In genomic region chr10:45470079-45470739, GRCm38 (mm10) we compare ENCODE assay signal across 9 mouse cellular contexts. TPM values are rescaled to one million over a fixed set of nuclear protein-coding genes. Genes with fewer than 3 reads are reported as not detected.
DNase-seq lines count a peak whose midpoint lies in the region; ATAC-seq and TF ChIP-seq lines count a peak whose summit lies in the region.
"Had no signal": no experiment of that assay in that cellular context is flagged by ENCODE, and none has a peak within 500 bp of the region (broad histone marks: within the 10 kb centered on the region; RNA-seq: fewer than 3 reads in every experiment).

No protein-coding gene starts in this region.

- TF ChIP-seq EP300 in lung, postnatal 0 days (IDR thresholded peaks at IDR 0.05), result no peak

- TF ChIP-seq CTCF in lung, postnatal 0 days (IDR thresholded peaks at IDR 0.05), result no peak
- TF ChIP-seq CTCF in embryonic fibroblast, embryonic 13.5 days (IDR thresholded peaks at IDR 0.05; ENCODE audit: borderline replicate concordance, insufficient read depth, low read length), result no peak

- H3K4me3 ChIP-seq in lung, postnatal 0 days (ENCODE audit: low read depth, low read length), result peak overlapping the region; percentile 33
- H3K4me3 ChIP-seq in embryonic fibroblast, embryonic 13.5 days (ENCODE audit: insufficient read depth, low read length), result peak overlapping the region; percentile 60
- peak overlapping the region; percentile 47 for H3K4me3 ChIP-seq in limb, embryonic 14.5 days (replicated peaks; ENCODE audit: low read length)
- peak overlapping the region; percentile 42 for H3K4me3 ChIP-seq in stomach, embryonic 15.5 days (replicated peaks)

- no peaks in the 10 kb centered on the region for H3K36me3 ChIP-seq in lung, postnatal 0 days (ENCODE audit: insufficient read depth, low read length)
- H3K36me3 ChIP-seq in limb, embryonic 14.5 days (ENCODE audit: control insufficient read depth, insufficient read depth, low read length), result no peaks in the 10 kb centered on the region
- H3K36me3 ChIP-seq in stomach, embryonic 15.5 days, result no peaks in the 10 kb centered on the region

- 4% methylated on average over 13 of the region's 13 CpGs for WGBS in lung, postnatal 0 days
- WGBS in limb, embryonic 14.5 days, result 2% methylated on average over 13 of the region's 13 CpGs
- 2% methylated on average over 13 of the region's 13 CpGs for WGBS in stomach, embryonic 15.5 days

- H3K27ac ChIP-seq in lung, postnatal 0 days (ENCODE audit: low read length), result no peak overlapping the region
- H3K27ac ChIP-seq in embryonic fibroblast, embryonic 13.5 days (ENCODE audit: insufficient read depth, low read length), result no peak overlapping the region
- 0 out of 2 replicates have a peak overlapping the region, but pooled peaks have one; percentile 55 for H3K27ac ChIP-seq in limb, embryonic 14.5 days (replicated peaks; ENCODE audit: low read depth, low read length)
- no peak overlapping the region for H3K27ac ChIP-seq in stomach, embryonic 15.5 days

- no peak for TF ChIP-seq POLR2A in embryonic fibroblast, embryonic 13.5 days (IDR thresholded peaks at IDR 0.05; ENCODE audit: low read depth, low read length)
- no peak for TF ChIP-seq POLR2A in limb, embryonic 14.5 days (IDR thresholded peaks at IDR 0.05; ENCODE audit: borderline replicate concordance, extremely low read depth, insufficient read depth, insufficient read length)

- ATAC-seq in lung, postnatal 0 days, result no peak
- ATAC-seq in limb, embryonic 14.5 days (ENCODE audit: low FRiP score, low read depth), result peak; percentile 45; the same call in 1 of the 2 replicates
- no peak for ATAC-seq in stomach, embryonic 15.5 days (ENCODE audit: insufficient read depth, low FRiP score, low read depth)

- H3K9ac ChIP-seq in lung, postnatal 0 days (replicated peaks; ENCODE audit: low read depth), result no peak overlapping the region
- peak overlapping the region; percentile 61 for H3K9ac ChIP-seq in limb, embryonic 14.5 days (ENCODE audit: low read depth, low read length, severe bottlenecking)
- no peak overlapping the region for H3K9ac ChIP-seq in stomach, embryonic 15.5 days

- peaks cover 6% of the 10 kb centered on the region; the same call in 1 of the 2 replicates for H3K27me3 ChIP-seq in lung, postnatal 0 days (replicated peaks; ENCODE audit: insufficient read depth, low read length)
- H3K27me3 ChIP-seq in limb, embryonic 14.5 days (ENCODE audit: control insufficient read depth, insufficient read depth, low read length), result peaks cover 24% of the 10 kb centered on the region
- peaks cover 20% of the 10 kb centered on the region for H3K27me3 ChIP-seq in stomach, embryonic 15.5 days (replicated peaks)

- H3K9me3 ChIP-seq in lung, postnatal 0 days (ENCODE audit: low read length), result no peaks in the 10 kb centered on the region
- H3K9me3 ChIP-seq in limb, embryonic 14.5 days (ENCODE audit: control insufficient read depth, low read length), result no peaks in the 10 kb centered on the region
- no peaks in the 10 kb centered on the region for H3K9me3 ChIP-seq in stomach, embryonic 15.5 days

- no peak for DNase-seq in lung, postnatal 0 days (ENCODE audit: low spot score)
- no peak for DNase-seq in lung, postnatal 36 days
- peak; percentile 8 for DNase-seq in limb, embryonic 14.5 days (ENCODE audit: low spot score)
- no peak for DNase-seq in layer of hippocampus, adult 9-11 months
- no peak for DNase-seq in layer of hippocampus, adult 8-10 months (ENCODE audit: low spot score in 2 of 2)
- DNase-seq in kidney, adult 11 months, result no peak
- DNase-seq: adrenal gland, adult 2 months had no signal

- H3K4me2 ChIP-seq in lung, postnatal 0 days (replicated peaks; ENCODE audit: low read depth, low read length), result peak overlapping the region; percentile 50
- H3K4me2 ChIP-seq in limb, embryonic 14.5 days (replicated peaks; ENCODE audit: low read depth, low read length, severe bottlenecking), result peak overlapping the region; percentile 84
- peak overlapping the region; percentile 57 for H3K4me2 ChIP-seq in stomach, embryonic 15.5 days

- no peaks in the 10 kb centered on the region for H3K4me1 ChIP-seq in lung, postnatal 0 days (ENCODE audit: insufficient read depth, low read depth, low read length)
- no peaks in the 10 kb centered on the region; the same call in 1 of the 2 replicates for H3K4me1 ChIP-seq in embryonic fibroblast, embryonic 13.5 days (ENCODE audit: control insufficient read depth, insufficient read depth, low read length)
- peaks cover 9% of the 10 kb centered on the region for H3K4me1 ChIP-seq in limb, embryonic 14.5 days (ENCODE audit: control insufficient read depth, insufficient read depth, low read length)
- H3K4me1 ChIP-seq in stomach, embryonic 15.5 days, result peaks cover 6% of the 10 kb centered on the region; the same call in 1 of the 2 replicates

RNA-seq across cellular contexts. Expression of gene Lin28b, which starts 16.0 kb away (rescaled TPM):
- 0.05 and 0.12 TPM in 2 replicates for polyA plus RNA-seq in lung, postnatal 0 days (2015; fragmentation: Nextera tagmentation; extraction: Ambion mirVana)
- 0.09 TPM in 1 of 2 replicates, not detected in the other for polyA plus RNA-seq in embryonic fibroblast, embryonic 13.5 days (2011; ENCODE audit: insufficient read length, low read depth, missing spikeins)
- 1.1 and 1.2 TPM in 2 replicates for polyA plus RNA-seq in limb, embryonic 14.5 days (2012; rRNA removed)
- 1.2 and 1.3 TPM in 2 replicates for polyA plus RNA-seq in limb, embryonic 14.5 days (2014; fragmentation: Nextera tagmentation; extraction: Ambion mirVana)
- 1.6 and 1.7 TPM in 2 replicates for polyA plus RNA-seq in stomach, embryonic 15.5 days (2015; fragmentation: Nextera tagmentation; extraction: Ambion mirVana)
- 1 to 10 TPM; 1.6 to 2.6 (median 2.3) TPM for total RNA-seq in layer of hippocampus, adult 8-10 months (2022)
- total RNA-seq: adrenal gland, adult 2 months had no signal
- polyA plus RNA-seq: adrenal gland, adult 2 months had no signal
